Mouse (Mus musculus): ENCODE measurements around the gene Palm2. TPM values are rescaled to one million over a fixed set of nuclear protein-coding genes. Genes with fewer than 3 reads are reported as not detected.

Gene Palm2
- polyA plus RNA-seq, 1 experiment from 2014 or later = 7.4 TPM

DNA sequence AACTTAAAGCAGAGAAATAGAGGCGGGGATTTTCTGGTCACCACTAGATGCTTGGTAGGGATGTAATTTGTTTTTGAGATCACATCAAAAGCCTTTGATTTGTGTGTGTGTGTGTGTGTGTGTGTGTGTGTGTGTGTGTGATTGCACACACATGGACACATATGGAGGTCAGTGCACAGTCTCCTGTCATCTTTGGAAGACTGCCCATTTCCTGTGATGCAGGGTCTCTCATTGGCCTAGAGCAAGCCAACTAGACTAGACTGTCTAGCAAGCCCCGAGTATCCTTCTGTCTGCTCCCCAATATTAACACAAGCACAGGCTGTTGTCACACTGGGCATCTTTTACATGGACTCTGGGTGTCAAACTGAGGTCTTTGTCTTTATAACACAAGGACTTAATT lies 12.0 kb downstream of the Palm2 start:
- Histone ChIP-seq H3K4me1 (no peaks in the 10 kb centered on the region), H3K4me2 (replicated peaks) (no peak overlapping the region), H3K4me3 (replicated peaks) (no peak overlapping the region), H3K27ac (replicated peaks) (no peak overlapping the region), H3K9ac (no peak overlapping the region), H3K9me3 (replicated peaks) (no peaks in the 10 kb centered on the region), H3K27me3 (no peaks in the 10 kb centered on the region), H3K36me3 (no peaks in the 10 kb centered on the region)
- 84% methylated on average over 2 of the region's 2 CpGs for WGBS
- ATAC-seq (ENCODE audit: insufficient number of reproducible peaks, low FRiP score, low TSS enrichment, low read depth) = no peak

- H3K27me3 ChIP-seq = no peaks in the 10 kb centered on the region
- no peak overlapping the region for H3K4me3 ChIP-seq (replicated peaks)
- H3K4me2 ChIP-seq (replicated peaks) = no peak overlapping the region
- 85% methylated on average over 4 of the region's 4 CpGs for WGBS
- no peaks in the 10 kb centered on the region for H3K9me3 ChIP-seq (replicated peaks)
- no peak overlapping the region for H3K9ac ChIP-seq
- no peaks in the 10 kb centered on the region for H3K36me3 ChIP-seq
- no peaks in the 10 kb centered on the region for H3K4me1 ChIP-seq
- ATAC-seq (ENCODE audit: insufficient number of reproducible peaks, low FRiP score, low TSS enrichment, low read depth) = no peak
- no peak overlapping the region for H3K27ac ChIP-seq (replicated peaks)
Measured at GRCm38 (mm10) chr4:57446854-57447444, 12.9 kb downstream of the Palm2 start.

GRCm38 (mm10) chr4:57451896-57452295 lies 17.8 kb downstream of the Palm2 start:
- Histone ChIP-seq H3K36me3 (no peaks in the 10 kb centered on the region), H3K4me1 (no peaks in the 10 kb centered on the region), H3K4me2 (replicated peaks) (no peak overlapping the region), H3K27ac (replicated peaks) (no peak overlapping the region), H3K9me3 (replicated peaks) (no peaks in the 10 kb centered on the region), H3K27me3 (no peaks in the 10 kb centered on the region), H3K9ac (no peak overlapping the region), H3K4me3 (replicated peaks) (no peak overlapping the region)
- 23% methylated on average over 3 of the region's 3 CpGs for WGBS
- ATAC-seq (ENCODE audit: insufficient number of reproducible peaks, low FRiP score, low TSS enrichment, low read depth) = peak; percentile 51; the same call in 1 of the 2 replicates

- no peak overlapping the region for H3K4me2 ChIP-seq (replicated peaks)
- no peaks in the 10 kb centered on the region for H3K36me3 ChIP-seq
- 95% methylated on average over 5 of the region's 5 CpGs for WGBS
- H3K9ac ChIP-seq = no peak overlapping the region
- no peaks in the 10 kb centered on the region for H3K27me3 ChIP-seq
- H3K27ac ChIP-seq (replicated peaks) = no peak overlapping the region
- no peaks in the 10 kb centered on the region for H3K9me3 ChIP-seq (replicated peaks)
- no peak overlapping the region for H3K4me3 ChIP-seq (replicated peaks)
- no peaks in the 10 kb centered on the region for H3K4me1 ChIP-seq
- no peak for ATAC-seq (ENCODE audit: insufficient number of reproducible peaks, low FRiP score, low TSS enrichment, low read depth)
Measured at GRCm38 (mm10) chr4:57452661-57453060, 18.6 kb downstream of the Palm2 start.

DNA sequence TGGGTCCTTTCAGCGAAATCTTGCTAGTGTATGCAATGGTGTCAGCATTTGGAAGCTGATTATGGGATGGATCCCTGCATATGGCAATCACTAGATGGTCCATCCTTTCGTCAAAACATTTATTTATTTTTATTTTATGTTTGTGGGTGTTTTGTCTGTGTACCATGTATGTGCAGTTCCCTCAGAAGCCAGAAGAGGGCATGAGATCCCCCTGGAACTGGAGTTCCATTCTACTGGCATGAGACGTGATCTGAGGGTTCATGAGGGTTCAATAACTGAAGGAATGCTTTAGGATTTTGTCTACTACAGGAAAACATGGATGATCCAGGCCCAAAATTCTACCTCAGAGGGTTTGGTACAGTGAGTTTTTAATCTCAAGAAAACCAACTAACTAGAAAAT lies 28.3 kb downstream of the Palm2 start:
- Histone ChIP-seq H3K27ac (replicated peaks) (no peak overlapping the region), H3K4me2 (replicated peaks) (no peak overlapping the region), H3K9me3 (replicated peaks) (no peaks in the 10 kb centered on the region), H3K36me3 (no peaks in the 10 kb centered on the region), H3K4me1 (no peaks in the 10 kb centered on the region), H3K9ac (no peak overlapping the region), H3K4me3 (replicated peaks) (no peak overlapping the region), H3K27me3 (no peaks in the 10 kb centered on the region)
- ATAC-seq (ENCODE audit: insufficient number of reproducible peaks, low FRiP score, low TSS enrichment, low read depth) = no peak
- 52% methylated on average over 3 of the region's 3 CpGs for WGBS

GRCm38 (mm10) chr4:57482435-57482834 lies 48.4 kb downstream of the Palm2 start:
- 65% methylated on average over 7 of the region's 7 CpGs for WGBS
- H3K4me2 ChIP-seq (replicated peaks) = no peak overlapping the region
- ATAC-seq (ENCODE audit: insufficient number of reproducible peaks, low FRiP score, low TSS enrichment, low read depth) = no peak
- no peak overlapping the region for H3K27ac ChIP-seq (replicated peaks)
- no peaks in the 10 kb centered on the region for H3K36me3 ChIP-seq
- no peak overlapping the region for H3K9ac ChIP-seq
- H3K27me3 ChIP-seq = no peaks in the 10 kb centered on the region
- no peaks in the 10 kb centered on the region for H3K9me3 ChIP-seq (replicated peaks)
- no peaks in the 10 kb centered on the region for H3K4me1 ChIP-seq
- no peak overlapping the region for H3K4me3 ChIP-seq (replicated peaks)

GRCm38 (mm10) chr4:57486392-57486791 lies 52.3 kb downstream of the Palm2 start:
- WGBS = 81% methylated on average over 3 of the region's 3 CpGs
- no peak overlapping the region for H3K27ac ChIP-seq (replicated peaks)
- peaks cover 12% of the 10 kb centered on the region for H3K4me1 ChIP-seq
- H3K4me2 ChIP-seq (replicated peaks) = no peak overlapping the region
- H3K9ac ChIP-seq = no peak overlapping the region
- ATAC-seq (ENCODE audit: insufficient number of reproducible peaks, low FRiP score, low TSS enrichment, low read depth) = no peak
- no peak overlapping the region for H3K4me3 ChIP-seq (replicated peaks)
- H3K27me3 ChIP-seq = no peaks in the 10 kb centered on the region
- H3K9me3 ChIP-seq (replicated peaks) = no peaks in the 10 kb centered on the region
- no peaks in the 10 kb centered on the region for H3K36me3 ChIP-seq

GRCm38 (mm10) chr4:57489887-57490286 lies 55.8 kb downstream of the Palm2 start:
- no peaks in the 10 kb centered on the region for H3K9me3 ChIP-seq (replicated peaks)
- ATAC-seq (ENCODE audit: insufficient number of reproducible peaks, low FRiP score, low TSS enrichment, low read depth) = 0 out of 2 replicates have a peak, but pooled peaks have one; percentile 63
- no peak overlapping the region for H3K4me3 ChIP-seq (replicated peaks)
- H3K36me3 ChIP-seq = no peaks in the 10 kb centered on the region
- 36% methylated on average over 6 of the region's 6 CpGs for WGBS
- no peak overlapping the region for H3K4me2 ChIP-seq (replicated peaks)
- peaks cover 19% of the 10 kb centered on the region for H3K4me1 ChIP-seq
- H3K9ac ChIP-seq = no peak overlapping the region
- H3K27me3 ChIP-seq = no peaks in the 10 kb centered on the region
- peak overlapping the region; percentile 48; the same call in 1 of the 2 replicates for H3K27ac ChIP-seq (replicated peaks)

- no peaks in the 10 kb centered on the region for H3K4me1 ChIP-seq
- 72% methylated on average over 6 of the region's 6 CpGs for WGBS
- no peak for ATAC-seq (ENCODE audit: insufficient number of reproducible peaks, low FRiP score, low TSS enrichment, low read depth)
- no peaks in the 10 kb centered on the region for H3K36me3 ChIP-seq
- no peak overlapping the region for H3K27ac ChIP-seq (replicated peaks)
- no peaks in the 10 kb centered on the region for H3K9me3 ChIP-seq (replicated peaks)
- H3K9ac ChIP-seq = no peak overlapping the region
- H3K4me3 ChIP-seq (replicated peaks) = no peak overlapping the region
- H3K27me3 ChIP-seq = no peaks in the 10 kb centered on the region
- no peak overlapping the region for H3K4me2 ChIP-seq (replicated peaks)
Measured at GRCm38 (mm10) chr4:57504792-57505191, 70.7 kb downstream of the Palm2 start.

GRCm38 (mm10) chr4:57510576-57510975 lies 76.5 kb downstream of the Palm2 start:
- no peak overlapping the region for H3K9ac ChIP-seq
- no peak overlapping the region for H3K4me2 ChIP-seq (replicated peaks)
- no peaks in the 10 kb centered on the region for H3K9me3 ChIP-seq (replicated peaks)
- H3K4me3 ChIP-seq (replicated peaks) = no peak overlapping the region
- H3K27ac ChIP-seq (replicated peaks) = no peak overlapping the region
- H3K27me3 ChIP-seq = no peaks in the 10 kb centered on the region
- no peak for ATAC-seq (ENCODE audit: insufficient number of reproducible peaks, low FRiP score, low TSS enrichment, low read depth)
- no peaks in the 10 kb centered on the region for H3K36me3 ChIP-seq
- H3K4me1 ChIP-seq = no peaks in the 10 kb centered on the region
- 61% methylated on average over 2 of the region's 3 CpGs for WGBS

DNA sequence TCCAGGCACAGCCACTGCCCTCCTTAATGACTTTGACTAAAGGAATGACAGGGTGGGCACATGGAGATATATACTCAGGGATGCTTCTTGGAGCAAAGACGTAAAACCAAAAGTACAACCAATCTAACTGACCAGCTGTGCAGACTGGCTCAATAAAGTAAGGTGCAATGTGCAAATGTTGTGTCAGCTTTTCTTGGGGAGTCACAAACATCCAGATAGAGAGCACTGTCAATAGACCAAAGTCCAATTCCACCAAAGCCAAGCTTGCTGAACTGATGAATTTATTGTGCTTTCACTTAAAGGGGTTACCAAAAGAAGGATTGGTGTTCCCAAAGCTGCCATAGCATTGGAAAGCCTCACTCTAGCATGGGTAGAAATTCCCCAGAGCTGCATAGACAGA lies 77.7 kb downstream of the Palm2 start:
- Histone ChIP-seq H3K36me3 (no peaks in the 10 kb centered on the region), H3K4me3 (replicated peaks) (no peak overlapping the region), H3K4me1 (no peaks in the 10 kb centered on the region), H3K9ac (no peak overlapping the region), H3K27ac (replicated peaks) (no peak overlapping the region), H3K9me3 (replicated peaks) (no peaks in the 10 kb centered on the region), H3K4me2 (replicated peaks) (no peak overlapping the region), H3K27me3 (no peaks in the 10 kb centered on the region)
- 88% methylated on average over 1 of the region's 1 CpGs for WGBS
- no peak for ATAC-seq (ENCODE audit: insufficient number of reproducible peaks, low FRiP score, low TSS enrichment, low read depth)

DNA sequence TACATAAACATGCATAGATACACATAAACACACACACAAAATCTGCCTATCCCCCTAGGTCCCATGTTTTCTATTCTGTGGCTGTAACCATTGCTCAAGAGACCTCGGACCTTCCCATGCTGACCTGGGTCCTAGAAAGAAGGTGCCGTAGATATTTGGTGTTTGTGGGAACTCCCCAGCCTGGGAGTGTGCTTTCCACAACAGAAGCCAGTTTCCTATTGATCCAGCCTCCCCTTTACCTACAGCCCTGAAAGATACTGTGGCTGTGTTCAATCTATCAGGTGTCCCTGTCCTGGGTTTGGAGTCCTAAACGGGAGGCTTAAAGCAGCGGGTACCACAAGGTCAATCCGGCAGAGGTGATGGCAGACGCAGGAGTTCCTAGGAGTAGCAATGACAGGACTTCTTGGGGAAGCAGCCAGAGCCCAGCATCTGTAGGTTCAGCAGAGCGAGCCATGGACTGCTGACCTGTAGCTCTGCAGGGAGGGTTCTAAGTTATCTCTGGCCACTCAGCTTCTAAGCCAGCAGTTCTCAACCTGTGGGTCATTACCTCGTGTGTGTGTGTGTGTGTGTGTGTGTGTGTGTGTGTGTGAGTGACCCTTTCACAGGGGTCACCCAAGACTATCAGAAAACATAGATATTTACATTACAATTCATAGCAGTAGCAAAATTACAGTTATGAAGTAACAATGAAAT lies 79.3 kb downstream of the Palm2 start:
- no peak overlapping the region for H3K4me3 ChIP-seq (replicated peaks)
- 86% methylated on average over 8 of the region's 8 CpGs for WGBS
- ATAC-seq (ENCODE audit: insufficient number of reproducible peaks, low FRiP score, low TSS enrichment, low read depth) = no peak

More for the DNA sequence above, 79.3 kb downstream of the Palm2 start:
- H3K9ac ChIP-seq = no peak overlapping the region
- no peaks in the 10 kb centered on the region for H3K4me1 ChIP-seq
- H3K4me2 ChIP-seq (replicated peaks) = no peak overlapping the region
- H3K9me3 ChIP-seq (replicated peaks) = no peaks in the 10 kb centered on the region
- no peaks in the 10 kb centered on the region for H3K27me3 ChIP-seq
- no peak overlapping the region for H3K27ac ChIP-seq (replicated peaks)
- no peaks in the 10 kb centered on the region for H3K36me3 ChIP-seq
